Mouse (Mus musculus) limb, embryonic 11.5 days (tissue): ENCODE data around the gene Cer1. TPM values are rescaled to one million over a fixed set of nuclear protein-coding genes. Genes with fewer than 3 reads are reported as not detected.

Experiments
- ATAC-seq: fragments of 200-750 bp; cut with Nextera tagmentation; 2 replicates; pipeline ENCODE4 v1.8.0; 2017; ENCODE audit warnings: low read depth; ENCODE audit not compliant: insufficient number of reproducible peaks, low FRiP score, low TSS enrichment
- DNase-seq: peaks from one replicate; pipeline ENCODE4 v3.0.0-alpha.2; 2015; ENCODE audit warnings: low spot score
- H3K27ac ChIP-seq: fragments of 300-500 bp; sonication (generic); replicated peaks from 2 replicates; pipeline ENCODE4 v1.5.1; 2014; ENCODE audit warnings: low read depth, mild to moderate bottlenecking, low read length
- H3K27me3 ChIP-seq: fragments of 300-500 bp; sonication (generic); 2 replicates; pipeline ENCODE4 v1.6.1; 2014; ENCODE audit warnings: mild to moderate bottlenecking, low read length, mixed read lengths; ENCODE audit not compliant: control insufficient read depth, insufficient read depth
- H3K36me3 ChIP-seq: fragments of 300-500 bp; sonication (generic); 2 replicates; pipeline ENCODE4 v1.6.1; 2014; ENCODE audit warnings: mild to moderate bottlenecking, low read length, moderate library complexity, mixed read lengths; ENCODE audit not compliant: control insufficient read depth, insufficient read depth
- H3K4me1 ChIP-seq: fragments of 300-500 bp; sonication (generic); 2 replicates; pipeline ENCODE4 v1.6.1; 2014; ENCODE audit warnings: low read length, mixed read lengths; ENCODE audit not compliant: control insufficient read depth, insufficient read depth
- H3K4me2 ChIP-seq: fragments of 300-500 bp; sonication (generic); 2 replicates; pipeline ENCODE4 v1.6.1; 2014; ENCODE audit warnings: low read depth, mild to moderate bottlenecking, moderate library complexity; ENCODE audit not compliant: severe bottlenecking
- H3K4me3 ChIP-seq: fragments of 300-500 bp; sonication (generic); 2 replicates; pipeline ENCODE4 v1.5.1; 2014; ENCODE audit warnings: low read depth, low read length
- H3K9ac ChIP-seq: fragments of 300-500 bp; sonication (generic); 2 replicates; pipeline ENCODE4 v1.6.1; 2014; ENCODE audit warnings: mild to moderate bottlenecking, low read length
- H3K9me3 ChIP-seq: fragments of 300-500 bp; sonication (generic); 2 replicates; pipeline ENCODE4 v1.6.1; 2016; ENCODE audit warnings: low read length; ENCODE audit not compliant: control insufficient read depth
- WGBS: fragments of 180-500 bp; shearing (Covaris S2); extraction: QIAGEN DNeasy Blood & Tissue Kit; methylation state at CpG from one replicate; pipeline ENCODE4 v1.1.7; 2014; 5-methylcytosine and 5-hydroxymethylcytosine counted together
- polyA plus RNA-seq: library from polyadenylated mRNA; unstranded; fragments of >200 nt; fragmentation: Nextera tagmentation; extraction: Ambion mirVana; gene quantifications from 2 replicates; pipeline ENCODE4 v1.2.1, GENCODE M21; 2014

Gene Cer1
- 0.21 TPM in 1 of 2 replicates, not detected in the other for polyA plus RNA-seq

DNA sequence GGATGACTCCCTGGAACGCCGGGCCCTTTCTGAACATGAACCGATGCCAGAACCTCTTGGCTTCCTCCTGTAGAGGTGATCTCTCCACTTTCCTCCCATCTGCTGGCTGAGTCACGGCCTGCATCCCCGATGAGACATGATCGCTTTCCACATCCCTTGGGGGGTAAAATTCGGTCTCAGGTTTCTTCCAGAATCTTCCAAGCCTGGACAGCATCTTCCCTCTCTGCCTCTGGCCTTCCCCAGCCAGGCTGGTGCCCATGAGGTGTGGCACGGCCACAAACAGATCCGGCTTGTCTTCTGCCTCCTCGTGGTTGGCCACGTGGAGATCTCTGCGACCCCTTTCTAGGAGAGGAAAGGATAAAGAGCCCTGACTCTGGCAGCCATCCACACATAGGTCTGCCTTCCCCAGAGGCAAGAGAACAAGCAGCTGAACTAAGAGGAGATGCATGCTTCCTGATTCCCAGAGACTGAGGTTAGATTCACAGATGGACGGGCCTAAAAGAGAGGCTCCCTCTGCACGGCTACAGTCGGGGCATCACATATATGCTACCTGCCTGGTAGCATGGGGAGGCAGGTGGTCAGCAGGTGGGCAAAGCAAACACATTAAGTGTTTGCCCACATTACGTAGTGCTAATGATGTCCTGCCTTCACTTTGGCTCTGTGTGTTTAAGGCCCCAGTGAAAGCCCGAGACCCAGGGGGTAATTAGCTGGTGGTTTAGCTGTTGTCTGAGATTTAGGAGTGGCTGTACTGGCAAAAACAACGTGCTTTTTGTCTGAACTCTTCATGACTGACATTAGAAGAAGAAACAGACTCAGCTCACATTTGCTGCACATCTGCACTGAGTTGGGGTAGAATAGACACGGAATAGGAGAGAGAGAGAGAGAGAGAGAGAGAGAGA lies at the start of gene Cer1:
TSS of gene Cer1 (minus strand) at position 513 of the 899 bp plus-strand sequence.
- Histone ChIP-seq H3K27ac (0 out of 2 replicates have a peak within 1 kb of the TSS, but pooled peaks have one; percentile 2), H3K4me2 (no peak within 1 kb of the TSS), H3K9ac (no peak within 1 kb of the TSS), H3K4me1 (peaks cover 2% of the 10 kb centered on the region; the same call in 1 of the 2 replicates), H3K36me3 (no peaks in the 10 kb centered on the region), H3K27me3 (no peaks in the 10 kb centered on the region), H3K9me3 (no peaks in the 10 kb centered on the region), H3K4me3 (no peak within 1 kb of the TSS)
- no peak for ATAC-seq
- 60% methylated on average over 19 of the region's 19 CpGs for WGBS
- no peak for DNase-seq

DNA sequence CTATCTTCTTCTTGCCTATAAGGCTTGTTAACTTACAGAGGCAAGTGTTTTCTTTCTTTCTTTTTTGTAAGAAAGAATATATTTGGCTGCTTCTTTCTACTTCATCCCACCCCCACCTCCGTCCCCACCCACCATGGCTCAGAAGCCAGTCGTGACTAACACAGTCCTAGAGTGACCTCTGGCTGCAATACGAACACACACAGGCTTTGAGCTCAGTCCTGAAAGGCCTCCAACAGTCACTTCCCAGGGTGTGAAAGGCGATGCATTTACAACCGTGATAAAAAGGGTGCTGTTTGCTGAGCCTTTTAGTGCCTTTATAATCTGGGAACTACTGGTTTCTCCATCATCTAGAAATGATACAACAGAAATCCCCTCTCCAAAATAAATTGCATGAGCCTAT lies 49.4 kb upstream of the Cer1 start:
- H3K9me3 ChIP-seq, result no peaks in the 10 kb centered on the region
- H3K4me2 ChIP-seq, result no peak overlapping the region
- ATAC-seq, result peak; percentile 72; the same call in 1 of the 2 replicates
- 16% methylated on average over 5 of the region's 5 CpGs for WGBS
- no peak overlapping the region for H3K4me3 ChIP-seq
- 0 out of 2 replicates have a peak, but pooled peaks cover 1% of the 10 kb centered on the region for H3K36me3 ChIP-seq
- H3K9ac ChIP-seq, result no peak overlapping the region
- H3K27ac ChIP-seq, result no peak overlapping the region
- no peaks in the 10 kb centered on the region for H3K4me1 ChIP-seq
- DNase-seq, result no peak
- no peaks in the 10 kb centered on the region for H3K27me3 ChIP-seq

DNA sequence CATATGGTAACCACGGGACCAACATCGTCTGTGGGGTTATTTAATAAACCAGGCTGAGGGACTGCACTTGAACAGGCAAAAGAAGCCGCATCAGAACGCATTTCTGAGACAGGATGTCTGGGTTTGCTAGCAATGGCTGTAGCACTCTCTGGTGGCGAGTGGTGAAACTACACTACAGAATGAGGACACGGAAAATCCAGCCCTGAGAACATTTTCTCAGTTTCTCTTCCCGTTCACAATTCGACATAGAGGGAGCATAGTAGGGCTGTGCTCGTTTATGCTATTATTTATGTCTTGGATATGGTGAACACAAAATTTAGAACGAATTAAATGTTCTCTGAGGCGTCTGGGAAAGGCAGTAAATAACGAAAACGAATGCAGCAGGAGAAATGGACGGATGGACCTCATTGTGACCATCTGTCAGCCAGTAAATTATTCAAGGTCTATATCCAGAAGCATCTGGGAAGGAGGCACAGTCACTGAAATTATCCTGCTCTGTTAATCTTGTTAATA lies 48.8 kb upstream of the Cer1 start:
- WGBS, result 14% methylated on average over 14 of the region's 14 CpGs
- ATAC-seq (no peak), DNase-seq (peak; percentile 85)
- H3K4me2 ChIP-seq, result no peak overlapping the region
- no peak overlapping the region for H3K27ac ChIP-seq
- H3K4me3 ChIP-seq, result no peak overlapping the region
- no peaks in the 10 kb centered on the region for H3K27me3 ChIP-seq
- no peaks in the 10 kb centered on the region for H3K9me3 ChIP-seq
- no peaks in the 10 kb centered on the region for H3K36me3 ChIP-seq
- H3K4me1 ChIP-seq, result no peaks in the 10 kb centered on the region
- H3K9ac ChIP-seq, result no peak overlapping the region

DNA sequence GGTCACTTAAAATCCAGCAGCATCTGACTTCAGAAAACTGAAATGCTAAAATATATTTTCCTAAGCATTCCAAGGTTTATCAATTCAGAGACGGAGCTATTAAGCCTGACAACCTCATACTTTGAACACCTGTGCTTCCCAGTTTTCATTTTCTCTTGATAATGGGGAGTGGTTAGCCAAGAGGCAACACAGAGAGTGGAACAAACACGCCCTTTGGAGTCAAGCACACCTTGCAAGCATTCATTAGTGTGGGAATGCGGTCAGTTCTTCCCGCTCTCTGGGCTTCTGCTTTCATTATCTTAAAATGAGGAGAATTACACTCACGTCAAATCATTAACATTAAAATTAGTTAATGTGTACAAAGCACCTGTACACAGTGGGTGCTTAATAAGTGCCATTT lies 45.1 kb upstream of the Cer1 start:
- Histone ChIP-seq H3K27me3 (no peaks in the 10 kb centered on the region), H3K4me3 (no peak overlapping the region), H3K36me3 (no peaks in the 10 kb centered on the region), H3K4me1 (no peaks in the 10 kb centered on the region), H3K9ac (no peak overlapping the region), H3K27ac (no peak overlapping the region), H3K9me3 (no peaks in the 10 kb centered on the region), H3K4me2 (no peak overlapping the region)
- no peak for DNase-seq
- ATAC-seq, result no peak
- 72% methylated on average over 5 of the region's 5 CpGs for WGBS

DNA sequence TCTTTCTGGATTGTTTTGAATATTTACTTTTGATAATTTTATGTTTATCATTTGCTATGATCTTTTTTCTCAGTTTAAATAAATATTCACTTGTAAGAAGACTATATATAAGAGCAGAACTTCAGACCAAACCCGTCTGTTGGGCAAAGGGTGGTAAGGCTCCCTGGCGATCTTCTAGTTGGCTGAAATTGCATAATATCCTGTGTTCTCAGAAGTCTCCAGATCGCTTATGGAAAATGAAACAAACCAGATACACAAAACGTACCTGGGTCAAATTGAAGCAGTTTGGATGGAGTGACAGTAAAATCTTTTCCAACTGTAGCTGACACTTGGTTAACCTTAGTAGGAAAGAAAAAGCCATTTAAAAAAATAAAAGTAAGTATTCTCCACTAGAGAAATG lies 37.0 kb upstream of the Cer1 start:
- Histone ChIP-seq H3K27ac (no peak overlapping the region), H3K4me1 (no peaks in the 10 kb centered on the region), H3K4me2 (no peak overlapping the region), H3K4me3 (no peak overlapping the region), H3K9me3 (no peaks in the 10 kb centered on the region), H3K36me3 (no peaks in the 10 kb centered on the region), H3K27me3 (no peaks in the 10 kb centered on the region), H3K9ac (no peak overlapping the region)
- WGBS, result 81% methylated on average over 4 of the region's 4 CpGs
- ATAC-seq (no peak), DNase-seq (no peak)

DNA sequence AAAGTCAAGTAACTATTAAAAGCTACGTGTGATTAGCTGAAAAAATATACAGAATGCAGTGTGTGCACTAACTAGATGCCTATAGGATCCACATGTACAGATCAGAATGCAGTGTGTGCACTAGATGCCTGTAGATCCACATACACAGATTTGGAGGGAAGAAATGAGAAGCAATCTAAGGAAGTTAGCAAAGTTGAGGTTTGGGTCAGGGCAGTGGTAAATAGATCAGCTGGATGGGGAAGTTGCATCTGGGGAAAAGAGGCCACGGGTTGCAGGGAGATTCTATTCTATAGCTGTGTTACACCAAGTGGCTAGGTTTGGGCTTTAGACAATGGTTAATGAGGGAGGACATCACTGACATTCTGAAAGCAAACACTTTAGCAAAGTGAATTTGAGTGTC lies 33.7 kb upstream of the Cer1 start:
- Histone ChIP-seq H3K36me3 (no peaks in the 10 kb centered on the region), H3K27me3 (no peaks in the 10 kb centered on the region), H3K9me3 (no peaks in the 10 kb centered on the region), H3K9ac (no peak overlapping the region), H3K4me2 (no peak overlapping the region), H3K4me1 (no peaks in the 10 kb centered on the region), H3K4me3 (no peak overlapping the region), H3K27ac (no peak overlapping the region)
- ATAC-seq (no peak), DNase-seq (no peak)
- 75% methylated on average over 2 of the region's 2 CpGs for WGBS

DNA sequence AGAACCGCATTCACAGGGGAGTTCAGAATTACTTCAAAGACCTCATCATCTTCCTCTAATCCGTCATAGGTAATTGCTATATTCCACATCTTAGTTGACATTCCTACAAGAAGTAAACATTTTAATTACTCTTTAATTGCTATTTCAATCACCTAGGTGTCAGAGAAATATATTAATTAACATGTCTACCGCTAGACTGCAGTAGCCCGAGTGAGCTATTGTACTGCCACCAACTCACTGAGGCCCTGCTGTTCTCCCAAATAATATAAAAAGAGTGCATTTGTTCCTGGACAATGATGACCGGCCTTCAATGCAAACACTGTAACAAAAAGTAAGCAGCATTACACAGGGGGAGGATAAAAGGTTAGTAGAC lies 31.7 kb upstream of the Cer1 start:
- WGBS, result 43% methylated on average over 5 of the region's 5 CpGs
- H3K9me3 ChIP-seq, result no peaks in the 10 kb centered on the region
- H3K4me3 ChIP-seq, result no peak overlapping the region
- ATAC-seq (no peak), DNase-seq (no peak)
- no peak overlapping the region for H3K4me2 ChIP-seq
- H3K4me1 ChIP-seq, result no peaks in the 10 kb centered on the region
- no peaks in the 10 kb centered on the region for H3K27me3 ChIP-seq
- H3K9ac ChIP-seq, result no peak overlapping the region
- no peaks in the 10 kb centered on the region for H3K36me3 ChIP-seq
- no peak overlapping the region for H3K27ac ChIP-seq

DNA sequence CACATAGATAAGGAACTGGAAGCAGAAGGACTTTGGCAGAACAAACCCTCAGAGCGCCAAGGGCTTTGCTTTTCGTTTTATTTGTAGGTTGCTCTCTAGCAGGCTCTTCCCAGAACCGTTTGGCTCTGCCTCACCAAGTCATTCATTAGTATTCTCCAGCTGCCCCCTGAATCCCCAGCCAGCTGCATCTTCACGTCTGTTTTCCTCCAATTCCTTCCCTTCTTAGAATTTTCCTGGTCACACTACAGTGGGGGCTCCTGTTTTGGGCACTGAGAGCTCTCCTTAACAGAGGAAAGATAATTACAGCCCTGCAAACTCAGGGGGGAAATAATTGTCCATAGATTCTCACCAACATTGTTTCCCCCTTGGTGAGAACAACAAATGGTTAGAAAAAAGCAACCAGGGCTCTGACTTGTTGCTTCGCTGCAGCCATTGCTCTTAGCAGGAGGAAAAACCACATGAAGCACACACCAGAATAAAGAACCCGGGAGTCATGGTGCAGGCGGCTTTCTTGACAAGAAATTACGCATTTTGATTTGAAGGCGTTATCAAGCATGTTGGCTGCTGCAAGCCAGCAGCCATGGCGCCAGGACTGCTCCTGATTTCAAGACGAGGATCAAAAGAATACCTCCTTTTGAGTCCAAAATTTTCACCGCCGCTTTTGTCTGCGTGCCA lies 31.2 kb upstream of the Cer1 start:
- H3K9ac ChIP-seq, result no peak overlapping the region
- no peaks in the 10 kb centered on the region for H3K4me1 ChIP-seq
- 48% methylated on average over 14 of the region's 14 CpGs for WGBS
- DNase-seq, result no peak
- H3K27ac ChIP-seq, result no peak overlapping the region
- H3K36me3 ChIP-seq, result no peaks in the 10 kb centered on the region
- no peak for ATAC-seq
- H3K4me3 ChIP-seq, result no peak overlapping the region
- H3K27me3 ChIP-seq, result no peaks in the 10 kb centered on the region
- H3K9me3 ChIP-seq, result no peaks in the 10 kb centered on the region
- H3K4me2 ChIP-seq, result no peak overlapping the region
